Mouse (Mus musculus) lung, embryonic 16.5 days (tissue): ENCODE measurements around the gene Adtrp. TPM values are rescaled to one million over a fixed set of nuclear protein-coding genes. Genes with fewer than 3 reads are reported as not detected.
A peak's percentile ranks its signal among the peaks of the same experiment; 100 is the strongest.

ENCODE experiments used
- ATAC-seq: fragments of 200-750 bp; cut with Nextera tagmentation; 2 replicates; pipeline ENCODE4 v1.8.0; 2017; ENCODE audit warnings: low read depth, mild to moderate bottlenecking, moderate library complexity
- H3K27ac ChIP-seq: fragments of 300-500 bp; sonication (generic); 2 replicates; pipeline ENCODE4 v1.5.1; 2014; ENCODE audit warnings: mild to moderate bottlenecking, control low read depth, low read length
- H3K27me3 ChIP-seq: fragments of 300-500 bp; sonication (generic); 2 replicates; pipeline ENCODE4 v1.6.1; 2014; ENCODE audit warnings: low read depth, low read length, mixed read lengths; ENCODE audit not compliant: control insufficient read depth, insufficient read depth
- H3K36me3 ChIP-seq: fragments of 300-500 bp; sonication (generic); 2 replicates; pipeline ENCODE4 v1.6.1; 2014; ENCODE audit warnings: low read length; ENCODE audit not compliant: control insufficient read depth, insufficient read depth
- H3K4me1 ChIP-seq: fragments of 300-500 bp; sonication (generic); replicated peaks from 2 replicates; pipeline ENCODE4 v1.6.1; 2014; ENCODE audit warnings: low read length, mixed read lengths; ENCODE audit not compliant: control insufficient read depth, insufficient read depth
- H3K4me2 ChIP-seq: fragments of 300-500 bp; sonication (generic); 2 replicates; pipeline ENCODE4 v1.6.1; 2014; ENCODE audit warnings: low read depth, low read length, control low read depth
- H3K4me3 ChIP-seq: fragments of 300-500 bp; sonication (generic); 2 replicates; pipeline ENCODE4 v1.5.1; 2014; ENCODE audit warnings: mild to moderate bottlenecking, low read length, control low read depth
- H3K9ac ChIP-seq: fragments of 300-500 bp; sonication (generic); 2 replicates; pipeline ENCODE4 v1.6.1; 2014; ENCODE audit warnings: low read length, control low read depth
- H3K9me3 ChIP-seq: fragments of 300-500 bp; sonication (generic); 2 replicates; pipeline ENCODE4 v1.6.1; 2016; ENCODE audit warnings: low read length; ENCODE audit not compliant: control insufficient read depth
- WGBS: fragments of 180-500 bp; shearing (Covaris S2); extraction: QIAGEN DNeasy Blood & Tissue Kit; methylation state at CpG from one replicate; pipeline ENCODE4 v1.1.7; 2014; 5-methylcytosine and 5-hydroxymethylcytosine counted together
- polyA plus RNA-seq: library from polyadenylated mRNA; unstranded; fragments of >200 nt; fragmentation: Nextera tagmentation; extraction: Ambion mirVana; gene quantifications from 2 replicates; pipeline ENCODE4 v1.2.1, GENCODE M21; 2015

The Adtrp gene
- polyA plus RNA-seq, 1 experiment from 2014 or later: 0.39 TPM

- 77% methylated on average over 7 of the region's 7 CpGs for WGBS
- ATAC-seq: no peak
- no peaks in the 10 kb centered on the region for H3K36me3 ChIP-seq
- peaks cover 4% of the 10 kb centered on the region for H3K4me1 ChIP-seq
- H3K27ac ChIP-seq: no peak overlapping the region
- H3K9me3 ChIP-seq: no peaks in the 10 kb centered on the region
- H3K4me3 ChIP-seq: no peak overlapping the region
- no peak overlapping the region for H3K9ac ChIP-seq
- no peak overlapping the region for H3K4me2 ChIP-seq
- no peaks in the 10 kb centered on the region for H3K27me3 ChIP-seq
Measured at GRCm38 (mm10) chr13:41805138-41805820, 42.2 kb downstream of the Adtrp start.

- H3K4me2 ChIP-seq: no peak overlapping the region
- H3K9ac ChIP-seq: no peak overlapping the region
- 50% methylated on average over 8 of the region's 8 CpGs for WGBS
- no peaks in the 10 kb centered on the region for H3K36me3 ChIP-seq
- no peaks in the 10 kb centered on the region for H3K27me3 ChIP-seq
- no peak for ATAC-seq
- no peak overlapping the region for H3K27ac ChIP-seq
- H3K4me3 ChIP-seq: no peak overlapping the region
- no peaks in the 10 kb centered on the region for H3K9me3 ChIP-seq
- peaks cover 4% of the 10 kb centered on the region for H3K4me1 ChIP-seq
Measured at GRCm38 (mm10) chr13:41803656-41804265, 43.7 kb downstream of the Adtrp start.

DNA sequence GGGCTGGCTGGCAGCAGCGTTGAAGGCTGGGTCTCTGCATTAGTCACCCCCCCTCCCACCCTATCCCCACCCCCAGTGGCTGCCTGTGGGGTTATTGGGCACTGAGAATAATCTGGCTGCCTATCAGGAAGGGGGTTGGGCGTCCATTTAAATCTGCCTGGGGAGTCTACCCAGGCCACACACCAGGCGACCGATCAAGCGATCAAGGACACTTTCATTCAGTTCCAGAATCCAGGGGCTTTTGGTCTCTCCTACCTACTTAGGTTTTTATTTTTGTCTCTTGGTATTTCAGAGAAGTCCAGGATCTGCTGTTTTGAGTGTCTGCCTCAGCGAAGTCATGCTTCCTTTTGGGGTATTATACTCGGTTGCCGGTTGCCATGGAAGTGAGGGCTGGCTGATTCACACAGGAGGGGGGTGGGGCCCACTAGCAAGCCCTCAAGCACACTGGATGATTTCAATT lies 46.3 kb downstream of the Adtrp start:
- Histone ChIP-seq H3K9ac (no peak overlapping the region), H3K4me3 (no peak overlapping the region), H3K27ac (no peak overlapping the region), H3K4me1 (peaks cover 4% of the 10 kb centered on the region), H3K4me2 (peak overlapping the region; percentile 24; the same call in 1 of the 2 replicates), H3K9me3 (no peaks in the 10 kb centered on the region), H3K27me3 (no peaks in the 10 kb centered on the region), H3K36me3 (no peaks in the 10 kb centered on the region)
- ATAC-seq: peak; percentile 56; the same call in 1 of the 2 replicates
- 21% methylated on average over 8 of the region's 8 CpGs for WGBS

DNA sequence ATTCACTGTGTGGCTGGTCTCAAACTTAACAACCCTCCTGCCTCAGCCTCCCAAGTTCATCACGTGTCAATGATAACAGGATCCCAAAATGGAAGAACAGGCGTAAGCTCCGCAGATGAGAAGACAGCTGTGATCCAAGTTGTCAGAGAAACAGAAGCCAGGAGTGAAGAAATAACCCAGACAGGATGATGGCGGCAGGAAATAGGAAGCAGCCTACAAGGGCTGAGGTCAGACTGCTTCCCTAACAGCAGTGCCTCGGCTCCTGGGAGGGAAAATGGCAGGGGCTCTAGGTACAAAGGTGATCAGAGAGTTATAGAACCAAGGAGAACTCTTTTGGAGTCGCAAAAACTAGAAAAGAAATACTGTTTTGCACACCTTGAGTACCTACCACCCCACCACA lies 54.6 kb downstream of the Adtrp start:
- 76% methylated on average over 6 of the region's 6 CpGs for WGBS
- Histone ChIP-seq H3K36me3 (no peaks in the 10 kb centered on the region), H3K27me3 (no peaks in the 10 kb centered on the region), H3K27ac (no peak overlapping the region), H3K4me2 (no peak overlapping the region), H3K9me3 (no peaks in the 10 kb centered on the region), H3K4me3 (no peak overlapping the region), H3K9ac (no peak overlapping the region), H3K4me1 (no peaks in the 10 kb centered on the region)
- no peak for ATAC-seq

DNA sequence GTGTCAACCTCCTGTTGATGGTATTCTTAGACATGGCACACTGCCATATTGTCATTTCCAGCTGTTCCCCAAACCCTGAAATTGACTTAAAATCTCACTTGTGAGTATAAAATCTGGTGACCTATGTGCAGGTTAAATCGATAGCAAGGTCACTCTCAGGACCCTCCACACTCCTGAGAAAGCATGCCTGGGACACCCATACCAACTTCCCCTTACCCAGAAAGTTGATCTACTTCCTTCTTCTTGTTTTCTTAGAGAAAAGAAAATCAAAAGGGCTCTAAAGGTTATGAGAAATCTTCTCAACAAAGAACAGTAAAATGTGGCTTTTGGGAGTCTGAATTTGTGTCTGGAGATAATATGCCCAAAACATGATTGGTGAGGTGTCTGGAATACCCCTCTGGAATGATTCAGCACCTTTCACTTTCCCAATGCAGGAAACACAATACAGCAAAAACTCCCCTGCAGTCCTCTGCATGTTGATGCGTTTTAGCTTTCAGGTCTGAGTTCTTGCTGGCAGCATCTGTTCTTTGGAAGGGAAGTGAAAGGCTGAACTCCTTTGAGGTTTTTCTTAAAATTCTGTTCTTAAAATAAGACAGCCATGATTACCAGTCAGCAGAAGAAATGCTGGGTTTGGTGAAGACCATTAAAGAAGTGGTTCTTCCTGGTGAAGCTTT lies 59.5 kb downstream of the Adtrp start:
- H3K4me2 ChIP-seq: no peak overlapping the region
- no peak for ATAC-seq
- no peak overlapping the region for H3K9ac ChIP-seq
- no peak overlapping the region for H3K27ac ChIP-seq
- no peaks in the 10 kb centered on the region for H3K36me3 ChIP-seq
- 65% methylated on average over 2 of the region's 2 CpGs for WGBS
- no peaks in the 10 kb centered on the region for H3K27me3 ChIP-seq
- no peaks in the 10 kb centered on the region for H3K4me1 ChIP-seq
- H3K4me3 ChIP-seq: no peak overlapping the region
- H3K9me3 ChIP-seq: no peaks in the 10 kb centered on the region

DNA sequence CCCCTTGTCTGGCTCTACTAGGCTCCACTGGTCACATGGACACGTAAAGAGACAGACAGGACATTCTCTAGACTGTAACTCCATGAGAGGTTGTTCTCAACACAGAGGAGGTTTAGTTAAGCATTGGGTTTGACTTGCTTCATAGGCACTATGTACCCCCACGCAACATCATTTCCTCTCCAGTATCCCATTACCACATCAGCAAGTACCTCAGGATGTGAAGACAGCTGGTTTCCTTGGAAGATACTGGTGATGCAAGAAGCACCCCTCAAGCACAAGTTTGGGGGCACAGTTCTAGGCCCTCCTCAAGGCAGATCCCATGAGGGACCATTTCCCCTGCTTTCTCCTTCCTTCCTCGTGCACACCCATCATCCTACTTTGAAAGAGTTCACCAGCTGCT lies 60.8 kb downstream of the Adtrp start:
- Histone ChIP-seq H3K27me3 (no peaks in the 10 kb centered on the region), H3K4me3 (no peak overlapping the region), H3K4me2 (no peak overlapping the region), H3K36me3 (no peaks in the 10 kb centered on the region), H3K9me3 (no peaks in the 10 kb centered on the region), H3K9ac (no peak overlapping the region), H3K27ac (no peak overlapping the region), H3K4me1 (no peaks in the 10 kb centered on the region)
- WGBS: 88% methylated on average over 3 of the region's 3 CpGs
- no peak for ATAC-seq

DNA sequence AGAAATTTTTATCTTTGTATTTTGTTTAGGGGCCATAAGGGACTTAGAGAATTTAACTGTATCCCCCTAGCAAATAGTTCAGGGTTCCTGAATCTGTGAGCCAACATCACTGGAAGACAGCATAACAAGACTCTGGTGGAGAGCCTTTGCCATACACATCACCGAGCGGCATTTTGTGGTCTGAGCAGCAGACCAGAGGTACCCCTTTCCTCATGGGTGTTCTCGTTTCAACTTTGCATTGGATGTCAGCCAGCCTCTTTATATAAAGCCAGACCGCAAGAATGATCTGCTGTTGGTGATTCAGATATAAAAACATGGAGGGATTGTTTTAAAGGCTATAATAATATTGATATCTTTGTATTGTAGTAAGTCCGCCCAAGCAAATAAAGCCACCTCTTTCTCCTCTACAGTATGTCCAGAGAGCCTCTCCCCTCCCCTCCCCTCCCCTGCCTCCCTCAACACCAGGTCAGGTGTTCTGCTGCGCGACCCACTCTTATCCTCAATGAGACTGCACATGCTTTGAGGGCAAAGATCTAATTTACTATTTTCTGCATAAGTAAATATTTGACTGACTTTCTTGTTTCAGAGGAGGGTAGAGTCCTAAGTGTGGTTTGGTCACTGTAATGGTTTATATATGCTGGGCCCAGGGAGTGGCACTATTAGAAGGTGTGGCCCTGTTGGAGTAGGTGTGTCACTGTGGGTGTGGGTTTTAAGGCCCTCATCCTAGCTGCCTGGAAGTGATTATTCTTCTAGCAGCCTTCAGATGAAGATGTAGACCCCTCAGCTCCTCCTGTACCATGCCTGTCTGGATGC lies 62.4 kb downstream of the Adtrp start:
- no peaks in the 10 kb centered on the region for H3K36me3 ChIP-seq
- no peak overlapping the region for H3K4me3 ChIP-seq
- ATAC-seq: no peak
- 77% methylated on average over 7 of the region's 7 CpGs for WGBS
- H3K4me2 ChIP-seq: no peak overlapping the region
- no peak overlapping the region for H3K27ac ChIP-seq
- no peaks in the 10 kb centered on the region for H3K27me3 ChIP-seq
- H3K4me1 ChIP-seq: no peaks in the 10 kb centered on the region
- no peaks in the 10 kb centered on the region for H3K9me3 ChIP-seq
- no peak overlapping the region for H3K9ac ChIP-seq

DNA sequence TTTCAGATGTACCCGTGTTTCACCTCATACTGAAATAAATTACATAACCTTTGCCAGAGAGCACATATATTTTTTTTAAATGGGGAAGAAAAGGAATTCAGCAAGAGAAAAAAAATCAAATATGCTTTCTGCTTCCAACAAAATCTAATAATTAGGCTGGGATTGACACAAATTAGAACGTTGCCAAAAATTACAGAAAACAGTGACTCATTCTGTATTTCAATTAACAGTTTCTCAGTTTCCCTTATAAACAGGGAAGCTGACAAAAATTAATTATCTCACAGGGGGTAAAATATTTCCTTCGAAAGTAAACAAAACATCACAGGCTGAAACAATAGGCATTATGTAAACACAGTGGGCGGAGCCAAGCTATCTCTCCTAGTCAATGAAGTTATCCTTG lies 67.2 kb downstream of the Adtrp start:
- 67% methylated on average over 4 of the region's 4 CpGs for WGBS
- Histone ChIP-seq H3K36me3 (no peaks in the 10 kb centered on the region), H3K9me3 (no peaks in the 10 kb centered on the region), H3K4me1 (no peaks in the 10 kb centered on the region), H3K4me3 (no peak overlapping the region), H3K27ac (no peak overlapping the region), H3K4me2 (no peak overlapping the region), H3K27me3 (no peaks in the 10 kb centered on the region), H3K9ac (no peak overlapping the region)
- no peak for ATAC-seq
